Mouse (Mus musculus) lung, adult 2 months (tissue): Measurements from ENCODE around the gene Slc25a11.

Experiments
- CTCF ChIP-seq: fragments of 200-500 bp; IDR thresholded peaks from 2 replicates; pipeline ENCODE4 v1.5.1; 2011; ENCODE audit warnings: mild to moderate bottlenecking, low read length, control low read depth; ENCODE audit not compliant: insufficient read depth
- POLR2A ChIP-seq: fragments of 200-500 bp; IDR thresholded peaks from 2 replicates; pipeline ENCODE4 v1.6.1; 2011; ENCODE audit warnings: low read depth, mild to moderate bottlenecking, control low read depth, low read length, borderline replicate concordance; ENCODE audit errors: extremely low read depth

- TF ChIP-seq POLR2A (no peak), CTCF (no peak)
Measured at GRCm38 (mm10) chr11:70630129-70630528, 17.1 kb downstream of the Slc25a11 start.
